Mouse (Mus musculus): ENCODE measurements at regions not wholly inside any gene's neighbourhood (a gene's known extent, or its start where the extent isn't known, plus 50 kb on each side); places are given as distances from the start of the nearest gene placed in this dataset.

- H3K9ac ChIP-seq (replicated peaks; ENCODE audit: low read depth, low read length) = no peak overlapping the region
- no peaks in the 10 kb centered on the region for H3K4me1 ChIP-seq (ENCODE audit: control insufficient read depth, insufficient read depth)
- H3K4me3 ChIP-seq (ENCODE audit: low read depth, low read length) = no peak overlapping the region
- WGBS = 81% methylated on average over 1 of the region's 1 CpGs
- H3K9me3 ChIP-seq (replicated peaks; ENCODE audit: control insufficient read depth, low read length) = no peaks in the 10 kb centered on the region
- no peak overlapping the region for H3K4me2 ChIP-seq (ENCODE audit: low read depth, low read length)
- no peak for TF ChIP-seq CTCF (IDR thresholded peaks at IDR 0.05; ENCODE audit: low read depth)
- TF ChIP-seq EP300 (IDR thresholded peaks at IDR 0.05; ENCODE audit: low read depth) = no peak
- ATAC-seq (ENCODE audit: insufficient read depth, low read depth) (no peak), DNase-seq (ENCODE audit: low spot score) (no peak)
- H3K36me3 ChIP-seq (replicated peaks; ENCODE audit: control insufficient read depth, insufficient read depth, low read length) = no peaks in the 10 kb centered on the region
- H3K27me3 ChIP-seq (ENCODE audit: control insufficient read depth, insufficient read depth, low read length) = no peaks in the 10 kb centered on the region
- H3K27ac ChIP-seq (ENCODE audit: low read depth) = no peak overlapping the region
These were observed 160.0 kb downstream of the Ppp4r2 start for GRCm38 (mm10) chr6:100993421-100993820.

GRCm38 (mm10) chr6:100995874-100996560 lies 162.6 kb downstream of the Ppp4r2 start:
- Histone ChIP-seq H3K4me2 (ENCODE audit: low read depth, low read length) (no peak overlapping the region), H3K36me3 (replicated peaks; ENCODE audit: control insufficient read depth, insufficient read depth, low read length) (no peaks in the 10 kb centered on the region), H3K27ac (ENCODE audit: low read depth) (no peak overlapping the region), H3K4me3 (ENCODE audit: low read depth, low read length) (no peak overlapping the region), H3K27me3 (ENCODE audit: control insufficient read depth, insufficient read depth, low read length) (no peaks in the 10 kb centered on the region), H3K9me3 (replicated peaks; ENCODE audit: control insufficient read depth, low read length) (no peaks in the 10 kb centered on the region), H3K4me1 (ENCODE audit: control insufficient read depth, insufficient read depth) (no peaks in the 10 kb centered on the region), H3K9ac (replicated peaks; ENCODE audit: low read depth, low read length) (no peak overlapping the region)
- TF ChIP-seq CTCF (IDR thresholded peaks at IDR 0.05; ENCODE audit: low read depth) (no peak), EP300 (IDR thresholded peaks at IDR 0.05; ENCODE audit: low read depth) (no peak)
- DNase-seq (ENCODE audit: low spot score) (no peak), ATAC-seq (ENCODE audit: insufficient read depth, low read depth) (no peak)
- 60% methylated on average over 6 of the region's 6 CpGs for WGBS

- ATAC-seq (ENCODE audit: insufficient read depth, low read depth) (no peak), DNase-seq (ENCODE audit: low spot score) (no peak)
- H3K27me3 ChIP-seq (ENCODE audit: control insufficient read depth, insufficient read depth, low read length) = no peaks in the 10 kb centered on the region
- H3K4me2 ChIP-seq (ENCODE audit: low read depth, low read length) = no peak overlapping the region
- no peaks in the 10 kb centered on the region for H3K4me1 ChIP-seq (ENCODE audit: control insufficient read depth, insufficient read depth)
- no peaks in the 10 kb centered on the region for H3K36me3 ChIP-seq (replicated peaks; ENCODE audit: control insufficient read depth, insufficient read depth, low read length)
- H3K27ac ChIP-seq (ENCODE audit: low read depth) = no peak overlapping the region
- no peak overlapping the region for H3K4me3 ChIP-seq (ENCODE audit: low read depth, low read length)
- WGBS = 67% methylated on average over 1 of the region's 1 CpGs
- H3K9ac ChIP-seq (replicated peaks; ENCODE audit: low read depth, low read length) = no peak overlapping the region
- H3K9me3 ChIP-seq (replicated peaks; ENCODE audit: control insufficient read depth, low read length) = no peaks in the 10 kb centered on the region
- TF ChIP-seq CTCF (IDR thresholded peaks at IDR 0.05; ENCODE audit: low read depth) = no peak
These were observed 164.9 kb downstream of the Ppp4r2 start for GRCm38 (mm10) chr6:100998285-100998684.

- H3K27me3 ChIP-seq (ENCODE audit: control insufficient read depth, insufficient read depth, low read length) = no peaks in the 10 kb centered on the region
- H3K36me3 ChIP-seq (replicated peaks; ENCODE audit: control insufficient read depth, insufficient read depth, low read length) = no peaks in the 10 kb centered on the region
- 83% methylated on average over 1 of the region's 1 CpGs for WGBS
- DNase-seq (ENCODE audit: low spot score) (no peak), ATAC-seq (ENCODE audit: insufficient read depth, low read depth) (no peak)
- H3K9me3 ChIP-seq (replicated peaks; ENCODE audit: control insufficient read depth, low read length) = no peaks in the 10 kb centered on the region
- no peak overlapping the region for H3K27ac ChIP-seq (ENCODE audit: low read depth)
- H3K4me1 ChIP-seq (ENCODE audit: control insufficient read depth, insufficient read depth) = no peaks in the 10 kb centered on the region
- TF ChIP-seq CTCF (IDR thresholded peaks at IDR 0.05; ENCODE audit: low read depth) (no peak), EP300 (IDR thresholded peaks at IDR 0.05; ENCODE audit: low read depth) (no peak)
- H3K4me3 ChIP-seq (ENCODE audit: low read depth, low read length) = no peak overlapping the region
- H3K9ac ChIP-seq (replicated peaks; ENCODE audit: low read depth, low read length) = no peak overlapping the region
- no peak overlapping the region for H3K4me2 ChIP-seq (ENCODE audit: low read depth, low read length)
These were observed 170.5 kb downstream of the Ppp4r2 start for GRCm38 (mm10) chr6:101003901-101004300.

- Histone ChIP-seq H3K9me3 (replicated peaks; ENCODE audit: control insufficient read depth, low read length) (no peaks in the 10 kb centered on the region), H3K36me3 (replicated peaks; ENCODE audit: control insufficient read depth, insufficient read depth, low read length) (no peaks in the 10 kb centered on the region), H3K27me3 (ENCODE audit: control insufficient read depth, insufficient read depth, low read length) (no peaks in the 10 kb centered on the region), H3K4me1 (ENCODE audit: control insufficient read depth, insufficient read depth) (no peaks in the 10 kb centered on the region), H3K27ac (ENCODE audit: low read depth) (no peak overlapping the region), H3K4me3 (ENCODE audit: low read depth, low read length) (no peak overlapping the region), H3K4me2 (ENCODE audit: low read depth, low read length) (no peak overlapping the region), H3K9ac (replicated peaks; ENCODE audit: low read depth, low read length) (no peak overlapping the region)
- no peak for ATAC-seq (ENCODE audit: insufficient read depth, low read depth)
- DNase-seq (ENCODE audit: low spot score) = no peak
- 73% methylated on average over 3 of the region's 3 CpGs for WGBS
- TF ChIP-seq EP300 (IDR thresholded peaks at IDR 0.05; ENCODE audit: low read depth) (no peak), CTCF (IDR thresholded peaks at IDR 0.05; ENCODE audit: low read depth) (no peak)
These were observed 188.2 kb downstream of the Ppp4r2 start for GRCm38 (mm10) chr6:101021650-101022049.

- Histone ChIP-seq H3K27me3 (ENCODE audit: control insufficient read depth, insufficient read depth, low read length) (no peaks in the 10 kb centered on the region), H3K4me3 (ENCODE audit: low read depth, low read length) (no peak overlapping the region), H3K27ac (ENCODE audit: low read depth) (no peak overlapping the region), H3K4me1 (ENCODE audit: control insufficient read depth, insufficient read depth) (no peaks in the 10 kb centered on the region), H3K36me3 (replicated peaks; ENCODE audit: control insufficient read depth, insufficient read depth, low read length) (no peaks in the 10 kb centered on the region), H3K4me2 (ENCODE audit: low read depth, low read length) (no peak overlapping the region), H3K9ac (replicated peaks; ENCODE audit: low read depth, low read length) (no peak overlapping the region), H3K9me3 (replicated peaks; ENCODE audit: control insufficient read depth, low read length) (no peaks in the 10 kb centered on the region)
- TF ChIP-seq EP300 (IDR thresholded peaks at IDR 0.05; ENCODE audit: low read depth) (no peak), CTCF (IDR thresholded peaks at IDR 0.05; ENCODE audit: low read depth) (no peak)
- DNase-seq (ENCODE audit: low spot score) = no peak
- no peak for ATAC-seq (ENCODE audit: insufficient read depth, low read depth)
- WGBS = 82% methylated on average over 4 of the region's 4 CpGs
These were observed 192.4 kb downstream of the Ppp4r2 start for GRCm38 (mm10) chr6:101025816-101026215.
